Mouse (Mus musculus) cerebellum, adult 2 months (tissue): ENCODE measurements around the gene Zfp94.

Experiments used
- CTCF ChIP-seq: fragments of 200-500 bp; IDR thresholded peaks from 2 replicates; pipeline ENCODE4 v1.5.1; 2011; ENCODE audit warnings: low read depth, mild to moderate bottlenecking, control low read depth, low read length, moderate library complexity, borderline replicate concordance; ENCODE audit not compliant: insufficient read depth
- POLR2A ChIP-seq: fragments of 200-500 bp; IDR thresholded peaks from 2 replicates; pipeline ENCODE4 v1.6.1; 2011; ENCODE audit warnings: low read length, control low read depth, borderline replicate concordance; ENCODE audit not compliant: insufficient read depth

DNA sequence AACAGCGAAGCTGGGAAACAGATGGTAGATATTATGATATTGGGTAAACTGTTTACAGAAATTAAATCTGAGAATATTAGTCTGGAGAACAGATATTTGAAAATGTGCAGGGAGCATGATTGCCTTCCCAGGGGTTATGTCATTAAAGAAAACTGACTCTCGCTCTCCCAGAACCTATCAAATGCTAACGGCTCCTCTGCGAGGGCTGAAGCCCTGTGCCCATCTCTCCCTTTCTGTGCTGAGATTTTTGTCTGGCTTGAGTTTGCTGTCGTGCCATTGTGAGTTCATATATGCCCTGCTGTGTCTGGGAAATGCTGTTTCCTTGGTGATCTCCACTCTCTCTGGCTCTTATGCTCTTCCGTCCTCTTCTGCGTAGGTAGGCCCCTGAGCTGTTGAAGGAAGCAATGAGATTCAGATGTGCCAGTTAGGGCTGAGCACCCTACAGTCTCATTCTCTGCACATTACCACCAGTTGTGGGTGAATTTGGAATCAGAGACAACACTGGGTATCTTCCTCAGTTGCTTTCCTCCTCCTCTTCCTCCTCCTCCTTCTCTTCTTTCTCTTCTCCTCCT is 27.3 kb upstream of the Zfp94 start:
- no peak for TF ChIP-seq POLR2A
- no peak for TF ChIP-seq CTCF
